Mouse (Mus musculus) urinary bladder, postnatal 4 days (tissue): ENCODE measurements around the gene Map6d1.

Experiments
- DNase-seq, 2 experiments: peaks; one replicate each; pipeline ENCODE4 v3.0.0; 2021 to 2022; ENCODE audit warnings: low spot score in 2 of 2

The Map6d1 gene

DNA sequence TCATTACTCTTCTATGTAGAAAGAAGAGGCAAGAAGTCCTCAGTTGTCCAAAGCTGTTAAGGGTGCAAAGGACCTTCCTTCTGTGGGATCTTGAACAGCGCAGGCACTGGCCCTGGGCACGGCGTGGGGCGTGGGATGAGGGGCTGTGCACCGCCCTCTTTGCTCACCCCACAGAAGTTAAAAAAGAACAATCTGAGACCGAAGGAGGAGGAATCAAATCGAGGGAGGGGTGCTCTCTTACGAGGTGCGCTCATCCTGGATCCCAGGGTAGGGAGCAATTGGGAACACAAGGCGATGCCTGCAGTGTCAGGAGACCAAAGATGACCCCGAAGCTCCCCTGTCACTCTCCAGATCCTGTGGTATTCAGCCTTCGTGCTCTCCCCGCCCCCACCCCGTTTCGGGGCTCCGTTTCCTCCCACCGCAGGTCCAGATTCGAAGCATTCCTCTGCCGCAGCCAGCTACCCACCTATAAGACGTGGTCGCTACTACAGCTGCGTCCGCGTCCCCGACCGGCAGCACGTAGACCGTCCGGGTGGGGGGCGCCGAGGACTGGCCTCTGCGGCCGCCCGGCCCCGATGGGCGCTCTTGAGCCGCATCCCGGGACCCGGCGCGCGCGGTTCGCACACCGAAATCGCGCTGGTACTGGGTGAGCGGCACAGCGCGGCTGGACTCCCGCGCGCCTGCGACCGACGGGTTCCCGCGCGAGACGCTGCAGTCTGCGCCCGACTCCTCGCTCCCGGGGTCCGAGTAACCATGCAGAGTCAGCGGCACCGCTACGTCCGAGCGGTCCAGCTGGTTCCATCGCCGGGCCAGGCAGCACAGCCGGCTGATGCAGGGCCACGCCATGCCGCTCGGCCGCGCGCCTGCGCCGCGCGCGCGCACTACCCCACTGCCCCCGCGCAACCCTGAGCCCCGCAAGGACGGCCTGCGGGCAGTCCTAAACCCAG, at the start of gene Map6d1:
Map6d1 (minus strand) TSS at position 891 of the 947 bp plus-strand sequence.
- peak in 1 of 2 experiments; percentile 44 for DNase-seq

- DNase-seq, result no peak
Observed at GRCm38 (mm10) chr16:20280238-20280637, 39.1 kb upstream of the Map6d1 start.

- no peak for DNase-seq
Observed at GRCm38 (mm10) chr16:20279395-20279794, 38.2 kb upstream of the Map6d1 start.

GRCm38 (mm10) chr16:20272994-20273393, 31.8 kb upstream of the Map6d1 start:
- DNase-seq, result no peak

DNA sequence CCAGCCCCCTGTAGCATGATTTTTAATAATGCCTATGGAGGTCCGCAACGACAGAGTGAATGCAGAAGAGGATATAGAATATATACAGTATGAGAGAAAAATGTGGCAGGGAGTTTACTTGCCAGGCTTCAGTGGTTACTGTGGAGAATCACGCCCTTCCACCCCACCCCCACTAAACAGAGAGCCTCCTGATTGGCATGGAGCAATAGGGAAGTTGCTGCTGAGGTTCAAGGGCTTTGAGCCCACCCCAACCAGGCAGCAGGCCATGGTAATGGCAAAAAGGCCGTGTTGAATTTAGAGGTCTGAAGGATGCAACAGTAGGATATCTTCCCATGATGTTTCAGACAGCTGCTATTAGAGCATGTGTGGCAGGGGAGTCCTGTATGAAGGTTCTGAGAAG, 30.2 kb upstream of the Map6d1 start:
- DNase-seq, result no peak

DNA sequence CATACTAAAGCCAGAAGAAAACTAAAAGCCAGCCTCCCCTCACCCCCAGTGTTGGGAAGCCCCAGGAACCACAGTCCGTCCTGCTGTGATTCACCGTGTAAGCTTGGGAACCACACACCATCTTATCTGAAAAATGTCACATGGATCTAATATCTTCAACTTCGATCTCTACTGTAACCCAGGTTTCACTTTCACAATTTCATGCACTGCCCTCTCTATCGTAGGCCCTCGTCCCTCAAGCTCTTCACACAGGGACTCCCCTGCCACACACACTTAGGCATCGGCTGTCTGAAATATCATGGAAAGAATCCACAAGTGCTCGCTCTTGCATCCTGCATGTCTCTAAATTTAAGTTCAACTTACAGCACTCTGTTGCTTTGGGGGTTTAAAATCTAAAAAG, 23.9 kb upstream of the Map6d1 start:
- DNase-seq, result no peak

- no peak for DNase-seq
Observed at GRCm38 (mm10) chr16:20257926-20258325, 16.8 kb upstream of the Map6d1 start.

DNA sequence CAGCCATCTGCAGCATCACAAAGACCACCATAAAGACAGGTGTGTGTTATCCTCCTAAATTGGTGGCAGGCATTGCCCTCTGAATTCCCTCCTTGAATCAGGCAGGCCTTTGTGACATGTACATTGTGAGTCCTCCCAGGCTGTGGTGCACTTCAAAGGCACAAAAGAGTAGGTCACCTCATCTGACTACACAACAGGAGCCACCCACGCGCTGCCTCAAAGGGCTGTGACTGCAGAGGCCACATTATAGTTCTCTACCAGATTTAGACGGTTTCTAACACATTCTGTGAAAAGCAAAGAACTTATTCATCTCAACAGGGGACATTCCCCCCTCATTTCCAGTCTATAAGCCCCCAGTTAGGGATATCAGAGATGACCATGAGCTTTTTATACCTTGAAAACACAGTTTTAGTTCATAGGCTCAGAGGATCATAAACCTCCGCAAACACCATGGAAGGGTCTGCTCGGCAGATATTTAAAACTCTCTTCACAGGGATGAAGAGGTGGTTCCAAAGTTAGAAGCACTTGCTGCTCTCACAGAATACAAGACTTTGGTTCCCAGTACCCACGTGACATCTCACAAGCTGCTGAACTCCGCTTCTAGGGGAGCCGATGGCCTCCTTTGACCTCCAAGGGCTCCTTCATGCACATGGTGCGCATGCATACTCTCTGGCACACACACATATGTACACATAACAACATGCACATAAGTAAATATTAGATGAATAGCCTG, 7.5 kb upstream of the Map6d1 start:
- DNase-seq, result peak in 1 of 2 experiments; percentile 4

GRCm38 (mm10) chr16:20247103-20247502, 5.9 kb upstream of the Map6d1 start:
- DNase-seq, result no peak

GRCm38 (mm10) chr16:20238646-20239045, 2.5 kb downstream of the Map6d1 start:
- DNase-seq, result no peak

DNA sequence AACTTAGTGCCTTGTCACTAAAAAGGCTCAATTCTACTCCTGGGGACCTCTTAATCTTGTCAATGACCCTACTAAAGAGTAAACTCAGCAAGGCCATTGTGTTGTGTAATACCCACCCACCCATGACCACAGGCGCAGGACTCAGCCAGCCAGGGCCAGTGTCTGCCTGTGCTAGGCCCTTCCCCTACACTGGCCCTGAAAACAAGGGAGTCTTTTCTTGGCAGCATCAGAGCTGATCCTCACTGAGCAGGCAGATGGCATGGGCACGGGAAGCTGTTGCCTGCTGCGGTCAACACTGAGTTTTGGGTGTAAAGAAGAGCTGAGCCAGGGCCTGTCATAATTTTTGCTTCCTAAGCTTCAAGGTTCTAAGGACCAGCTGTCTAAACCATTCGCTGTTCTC, 3.7 kb downstream of the Map6d1 start:
- DNase-seq, result no peak

DNA sequence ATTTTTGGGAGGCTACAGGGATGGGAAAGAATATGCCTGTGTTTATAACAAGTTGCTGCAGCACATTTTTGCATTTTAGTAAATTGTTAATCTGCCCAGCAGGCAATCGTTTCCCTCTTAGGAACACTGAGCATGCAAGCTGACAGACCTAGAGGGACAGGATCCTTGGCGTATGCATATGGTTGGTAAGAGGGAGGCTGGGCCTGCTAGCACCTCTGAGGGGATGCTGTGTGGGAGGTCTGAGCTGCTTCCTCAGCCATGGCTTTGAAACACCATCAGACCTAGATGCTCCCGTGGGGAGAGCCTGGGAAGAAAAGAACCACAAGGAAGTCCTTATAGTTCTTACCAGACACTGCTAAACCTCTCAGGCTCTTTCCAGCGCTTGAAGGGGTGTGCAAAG, 6.8 kb downstream of the Map6d1 start:
- DNase-seq, result no peak

- no peak for DNase-seq
Observed at GRCm38 (mm10) chr16:20228167-20228566, 13.0 kb downstream of the Map6d1 start.

DNA sequence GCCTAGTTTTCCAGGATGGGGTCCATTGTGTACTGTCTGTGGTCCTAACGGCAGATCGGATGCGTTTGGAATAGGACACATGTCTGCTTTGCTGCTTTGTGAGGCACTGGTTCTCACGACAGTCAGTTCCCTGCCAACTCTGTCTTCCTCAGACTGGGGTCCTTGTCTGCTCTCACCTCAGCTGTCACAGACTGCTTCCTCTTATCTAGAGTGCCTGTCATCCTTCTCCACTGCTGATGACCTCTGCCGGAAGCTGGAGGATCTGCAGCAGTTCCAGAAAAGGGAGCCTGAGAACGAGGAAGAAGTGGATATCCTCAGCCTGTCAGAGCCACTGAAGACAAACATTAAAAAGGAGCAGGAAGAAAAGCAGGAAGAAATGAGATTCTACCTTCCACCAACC, 13.7 kb downstream of the Map6d1 start:
- DNase-seq, result no peak

GRCm38 (mm10) chr16:20226676-20227075, 14.5 kb downstream of the Map6d1 start:
- DNase-seq, result no peak

DNA sequence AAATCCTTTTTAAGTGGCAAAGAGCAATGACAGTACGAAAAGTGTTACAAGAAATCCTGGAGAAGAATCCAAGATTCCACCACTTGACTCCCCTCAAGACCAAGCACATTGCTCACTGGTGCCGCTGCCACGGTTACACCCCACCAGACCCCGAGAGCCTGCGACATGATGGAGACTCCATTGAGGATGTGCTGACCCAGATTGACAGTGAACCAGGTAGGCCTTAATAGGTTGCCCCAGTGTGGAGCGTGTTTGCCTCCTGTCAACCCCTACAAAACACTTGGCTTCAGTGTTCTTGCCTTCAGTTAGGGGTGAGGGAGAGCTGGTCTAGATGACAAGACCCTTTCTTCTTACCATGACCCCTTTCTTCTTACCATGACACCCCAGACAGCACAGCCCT, 18.4 kb downstream of the Map6d1 start:
- DNase-seq, result no peak

GRCm38 (mm10) chr16:20213591-20214226, 27.4 kb downstream of the Map6d1 start:
- DNase-seq, result no peak

- DNase-seq, result no peak
Observed at GRCm38 (mm10) chr16:20199501-20200201, 41.5 kb downstream of the Map6d1 start.

DNA sequence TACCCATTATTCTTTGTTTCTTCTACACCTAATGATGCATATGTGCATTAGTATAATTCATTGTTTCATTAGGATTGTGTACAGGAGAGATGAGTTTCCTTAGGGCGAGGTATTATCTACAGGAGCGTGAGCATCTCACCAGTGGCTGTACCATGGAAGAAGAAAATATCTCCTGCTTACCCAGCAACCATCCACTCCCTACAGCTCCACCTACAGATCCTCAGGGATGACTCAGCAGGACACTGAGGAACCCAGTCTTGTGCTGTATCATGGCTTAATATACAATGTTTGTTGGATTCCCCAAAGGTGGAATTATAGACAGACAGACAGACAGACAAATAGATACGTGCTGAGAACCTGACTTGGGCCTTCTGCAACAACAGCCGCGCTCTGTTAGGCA, 44.2 kb downstream of the Map6d1 start:
- DNase-seq, result no peak

GRCm38 (mm10) chr16:20195546-20195945, 45.6 kb downstream of the Map6d1 start:
- no peak for DNase-seq

- no peak for DNase-seq
Observed at GRCm38 (mm10) chr16:20192043-20192442, 49.1 kb downstream of the Map6d1 start.
